In the genomic region with DNA sequence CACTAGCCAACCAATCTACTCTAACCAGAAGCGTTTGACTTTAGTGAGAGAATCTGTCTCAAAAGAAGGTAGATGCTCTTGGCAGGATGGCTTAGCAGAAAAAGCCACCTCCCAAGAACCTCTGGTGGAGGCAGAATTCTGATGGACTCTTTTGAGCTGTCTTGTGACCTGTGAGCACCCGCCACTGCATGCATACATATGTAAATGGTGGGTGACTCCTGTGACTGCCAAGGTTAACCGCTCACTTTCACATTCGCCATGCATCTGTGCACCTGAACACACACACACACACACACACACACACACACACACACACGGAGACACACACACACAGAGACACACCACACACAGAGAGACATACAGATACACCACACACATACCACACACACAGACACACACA, we compare ENCODE assay signal across 40 mouse cellular contexts. TPM values are rescaled to one million over a fixed set of nuclear protein-coding genes. Genes with fewer than 3 reads are reported as not detected.
"Had no signal": no experiment of that assay in that cellular context is flagged by ENCODE, and none has a peak within 500 bp of the region (broad histone marks: within the 10 kb centered on the region; RNA-seq: fewer than 3 reads in every experiment).

No protein-coding gene starts in this region.

- ATAC-seq: hindbrain, embryonic 16.5 days; hindbrain, postnatal 0 days; inflammation-experienced regulatory T-cells, adult 6 months; intestine, embryonic 15.5 days; intestine, embryonic 16.5 days; intestine, postnatal 0 days had no signal

- H3K4me1 ChIP-seq: hindbrain, embryonic 15.5 days had no signal

- H3K36me3 ChIP-seq: heart, embryonic 10.5 days; heart, embryonic 12.5 days; heart, embryonic 13.5 days; hindbrain, embryonic 10.5 days; hindbrain, embryonic 12.5 days; hindbrain, embryonic 13.5 days; hindbrain, embryonic 15.5 days; intestine, embryonic 15.5 days had no signal

- H3K27ac ChIP-seq: heart, embryonic 10.5 days; heart, embryonic 13.5 days; hindbrain, embryonic 10.5 days; hindbrain, embryonic 12.5 days; hindbrain, embryonic 13.5 days; hindbrain, embryonic 14.5 days; hindbrain, embryonic 15.5 days; hindbrain, postnatal 0 days; intestine, embryonic 15.5 days; kidney, postnatal 0 days; layer of hippocampus, adult 2 months; left cerebral cortex, adult 2 months had no signal

- H3K27me3 ChIP-seq: hindbrain, embryonic 15.5 days; intestine, embryonic 15.5 days had no signal

- H3K4me3 ChIP-seq: heart, embryonic 10.5 days; heart, embryonic 12.5 days; heart, embryonic 13.5 days; hindbrain, embryonic 10.5 days; hindbrain, embryonic 12.5 days; hindbrain, embryonic 13.5 days; hindbrain, embryonic 15.5 days; intestine, embryonic 15.5 days; layer of hippocampus, adult 2 months; left cerebral cortex, adult 2 months had no signal

- DNase-seq: heart, postnatal 10 days; heart, postnatal 14 days; heart, postnatal 36 days; heart, postnatal 4 days; layer of hippocampus, adult 9-11 months; layer of hippocampus, postnatal 36 days had no signal

- H3K9ac ChIP-seq: heart, embryonic 12.5 days; hindbrain, embryonic 12.5 days; hindbrain, embryonic 13.5 days; hindbrain, embryonic 14.5 days; hindbrain, embryonic 15.5 days; intestine, embryonic 15.5 days had no signal

- H3K4me2 ChIP-seq: heart, embryonic 11.5 days; heart, embryonic 12.5 days; heart, embryonic 13.5 days; hindbrain, embryonic 12.5 days; hindbrain, embryonic 13.5 days; hindbrain, embryonic 14.5 days; hindbrain, embryonic 15.5 days; intestine, embryonic 15.5 days had no signal

- H3K9me3 ChIP-seq: heart, embryonic 13.5 days; hindbrain, embryonic 12.5 days; hindbrain, embryonic 13.5 days; hindbrain, embryonic 15.5 days; intestine, embryonic 15.5 days had no signal

RNA-seq across cellular contexts. Expression of a gene that starts 21.8 kb away (rescaled TPM):
- total RNA-seq: heart, postnatal 10 days; heart, postnatal 14 days; heart, postnatal 36 days; heart, postnatal 4 days; hematopoietic stem cell, adult 5-6 weeks; hindbrain, postnatal 0 days; layer of hippocampus, adult 18-20 months; layer of hippocampus, adult 2 months; layer of hippocampus, adult 8-10 months; layer of hippocampus, postnatal 10 days; layer of hippocampus, postnatal 14 days; layer of hippocampus, postnatal 25 days; layer of hippocampus, postnatal 36 days; left cerebral cortex, adult 18-20 months; left cerebral cortex, adult 2 months; left cerebral cortex, adult 8-10 months; left cerebral cortex, postnatal 10 days had no signal
- polyA plus RNA-seq: heart, embryonic 10.5 days; heart, embryonic 11.5 days; heart, embryonic 12.5 days; heart, embryonic 13.5 days; heart, embryonic 14.5 days; heart, embryonic 16.5 days; heart, postnatal 0 days; hindbrain, embryonic 10.5 days; hindbrain, embryonic 11.5 days; hindbrain, embryonic 12.5 days; hindbrain, embryonic 13.5 days; hindbrain, embryonic 14.5 days; hindbrain, embryonic 15.5 days; hindbrain, embryonic 16.5 days; hindbrain, postnatal 0 days; inflammation-experienced regulatory T-cells, adult 6 months; kidney, embryonic 14.5 days; kidney, embryonic 16.5 days; kidney, postnatal 0 days; large intestine, adult 2 months had no signal

RNA-seq across cellular contexts. Expression of a gene that starts 36.1 kb away (rescaled TPM):
- polyA plus RNA-seq: heart, postnatal 0 days had no signal
